Mouse (Mus musculus) liver (tissue): ENCODE measurements around the gene Ubash3b.

Experiments
- DNase-seq: peaks from one replicate; pipeline ENCODE4 v3.0.0-alpha.2; 2020; ENCODE audit warnings: mixed read lengths

Gene Ubash3b

DNA sequence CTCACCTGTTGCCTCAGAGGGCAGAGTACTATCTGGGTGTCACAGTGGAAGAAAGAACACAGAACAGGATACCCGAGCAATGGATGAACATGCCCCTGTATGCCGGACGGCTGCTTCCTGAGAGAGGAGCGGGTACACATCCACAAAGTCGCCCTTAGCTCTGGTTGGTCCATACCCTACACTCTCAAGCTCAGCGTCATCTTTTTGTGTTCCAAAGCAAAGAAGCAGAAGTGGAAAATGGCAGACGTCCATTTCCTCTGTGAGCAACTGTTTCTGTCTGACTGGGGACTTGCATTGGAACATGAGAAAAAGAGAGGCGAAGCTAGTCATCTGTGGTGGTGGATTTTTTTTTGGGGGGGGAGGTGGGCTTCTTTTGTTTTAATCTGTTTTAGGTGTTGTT lies 30.9 kb downstream of the Ubash3b start:
- DNase-seq: no peak

DNA sequence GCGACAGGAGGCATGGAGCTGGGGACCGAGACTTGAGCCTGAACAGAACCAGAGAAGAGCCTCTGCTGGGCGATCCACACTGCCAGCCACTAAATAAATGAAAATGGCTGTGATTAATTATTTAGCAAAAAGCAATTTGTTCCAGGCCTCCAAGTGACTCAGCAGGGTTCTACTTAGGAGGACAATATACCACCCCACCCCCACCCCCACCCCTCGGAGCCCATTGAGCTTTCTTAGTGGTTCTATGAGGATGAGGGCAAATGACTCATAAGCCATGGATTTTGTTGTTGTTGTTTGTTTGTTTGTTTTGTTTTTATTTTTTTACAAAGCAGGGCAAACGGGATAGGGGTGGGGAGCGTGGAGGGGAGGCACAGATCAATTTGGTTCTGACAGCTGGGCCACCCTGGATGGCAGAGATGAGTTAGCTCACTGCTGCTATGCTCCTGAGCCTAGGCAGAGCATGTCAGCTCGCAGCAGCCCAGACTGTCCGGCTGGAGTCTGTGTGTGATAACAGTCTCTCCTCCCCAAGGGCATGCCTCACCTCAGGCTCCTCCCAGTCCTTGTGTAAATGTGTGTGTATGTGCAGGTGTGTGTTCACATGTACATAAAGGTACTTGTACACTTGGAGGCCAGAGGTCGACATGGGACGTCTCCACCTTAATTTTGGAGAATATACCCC lies 31.6 kb downstream of the Ubash3b start:
- peak; percentile 29 for DNase-seq

DNA sequence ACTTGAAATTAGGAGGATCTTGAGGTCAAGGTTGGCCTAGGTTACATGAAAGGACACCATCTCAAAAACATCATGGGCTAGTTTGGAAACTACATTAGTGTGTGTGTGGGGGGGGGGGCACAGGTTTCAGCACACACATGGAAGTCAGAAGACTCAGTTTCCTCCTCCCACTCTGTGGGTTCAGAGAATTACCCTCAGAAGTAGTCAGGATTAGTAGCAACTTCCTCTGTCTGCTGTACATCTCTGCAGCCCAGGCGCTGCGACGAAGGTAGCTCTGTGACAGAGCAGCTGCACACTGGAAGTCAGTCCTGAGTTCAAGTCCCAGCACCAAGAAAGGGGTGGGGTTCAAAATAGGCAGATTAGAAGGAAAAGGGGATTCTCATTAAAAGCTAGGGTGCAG lies 32.2 kb downstream of the Ubash3b start:
- no peak for DNase-seq

DNA sequence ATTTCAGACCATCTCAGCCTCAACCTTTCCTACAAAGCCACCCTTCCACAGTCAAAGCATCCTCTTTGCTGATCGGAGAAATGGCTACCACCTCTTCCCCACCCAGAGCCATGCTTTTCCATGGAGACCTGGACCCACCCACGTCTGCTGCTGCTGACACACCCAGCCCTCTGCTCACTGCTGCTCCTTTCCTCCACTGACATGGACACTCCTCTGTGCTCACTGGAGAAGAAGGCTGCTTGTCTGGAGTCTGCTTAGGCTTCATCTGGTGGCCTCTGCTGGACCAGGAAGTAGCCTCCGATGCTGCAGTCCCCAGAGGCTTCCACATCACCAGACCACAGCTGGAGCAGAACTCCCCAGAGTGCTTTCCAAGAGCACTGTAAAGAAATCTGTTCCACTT lies 34.8 kb downstream of the Ubash3b start:
- DNase-seq: no peak

DNA sequence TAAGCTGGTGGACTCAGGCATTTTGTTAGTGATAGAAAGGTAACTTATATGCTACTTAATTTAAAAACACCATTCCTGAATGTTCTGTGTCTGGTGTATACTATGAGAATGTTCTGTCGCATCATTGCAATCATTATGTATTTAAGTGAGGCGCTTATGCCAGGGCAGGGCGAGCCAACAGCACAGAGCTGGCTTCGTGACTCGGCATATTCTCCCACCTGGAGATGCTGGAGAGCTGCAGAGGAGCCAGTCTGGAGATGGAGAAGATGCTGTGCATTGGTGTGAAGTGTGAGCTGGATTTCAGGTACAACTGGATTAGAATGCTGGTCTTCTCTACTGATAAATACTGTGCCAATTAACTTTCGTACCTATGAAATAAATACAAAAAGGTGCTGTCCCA lies 37.2 kb downstream of the Ubash3b start:
- DNase-seq: no peak

DNA sequence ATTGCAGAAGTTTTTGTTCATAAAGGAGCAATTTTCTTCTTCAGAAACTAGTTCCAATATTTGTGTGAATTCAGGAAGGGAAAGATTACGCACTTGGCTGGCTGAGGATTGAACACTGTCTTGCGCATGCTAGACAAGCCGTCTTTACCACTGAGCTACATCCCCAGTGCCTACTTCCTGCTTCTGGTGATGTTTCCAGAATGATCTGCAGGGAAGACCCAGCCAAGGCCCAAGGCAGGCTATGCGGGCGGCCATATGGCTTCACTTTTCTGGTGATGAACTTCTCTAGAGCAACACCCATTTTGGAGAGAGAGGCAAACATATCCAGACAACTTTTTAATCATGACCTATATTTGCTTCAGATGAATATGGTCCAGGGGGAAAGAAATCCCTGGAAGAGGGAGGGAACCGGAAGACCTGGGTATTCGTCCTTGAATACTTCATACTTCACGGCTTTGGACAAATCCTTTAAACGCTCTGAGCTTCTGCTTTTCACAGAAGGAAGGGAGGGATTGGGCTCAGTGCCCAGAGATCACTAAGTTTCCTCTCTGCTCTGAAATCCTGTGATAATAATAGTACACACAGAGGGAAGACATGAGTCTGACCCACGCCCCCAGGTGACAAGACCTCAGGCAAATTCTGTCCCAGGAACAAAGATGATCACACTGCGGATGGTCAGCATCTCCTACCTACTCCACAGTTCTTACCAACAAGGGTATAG lies 38.9 kb downstream of the Ubash3b start:
- no peak for DNase-seq

DNA sequence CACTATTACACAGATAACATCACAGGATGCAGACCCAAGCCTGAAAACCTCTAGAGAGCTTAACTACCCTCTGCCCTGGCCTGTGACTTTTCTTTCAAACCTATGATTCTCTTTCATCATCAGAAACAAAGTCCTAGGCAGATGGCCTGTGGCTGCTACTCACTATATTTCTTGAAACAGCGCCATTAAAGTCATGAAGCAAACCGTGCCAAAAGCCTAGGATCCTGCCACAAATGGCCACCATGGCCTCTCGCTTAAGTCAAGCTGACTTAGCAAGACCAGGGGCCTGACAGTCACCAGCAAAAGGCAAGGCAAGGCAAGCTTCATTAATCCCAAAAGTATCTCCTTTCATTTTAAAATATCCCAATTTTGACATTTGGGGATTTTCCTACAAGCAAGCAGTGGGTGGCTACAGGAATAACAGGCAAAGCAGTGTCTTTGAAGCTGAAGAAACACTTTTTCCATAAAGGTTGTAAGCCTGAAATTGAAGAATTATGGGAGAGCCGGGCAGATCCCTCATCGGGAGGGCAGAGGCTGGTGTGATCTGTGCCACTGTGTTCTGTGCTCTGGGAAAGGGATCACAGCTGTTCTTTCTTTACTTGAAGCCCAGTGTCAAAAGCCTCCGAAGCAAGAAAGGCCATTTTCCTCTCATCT lies 39.7 kb downstream of the Ubash3b start:
- no peak for DNase-seq

DNA sequence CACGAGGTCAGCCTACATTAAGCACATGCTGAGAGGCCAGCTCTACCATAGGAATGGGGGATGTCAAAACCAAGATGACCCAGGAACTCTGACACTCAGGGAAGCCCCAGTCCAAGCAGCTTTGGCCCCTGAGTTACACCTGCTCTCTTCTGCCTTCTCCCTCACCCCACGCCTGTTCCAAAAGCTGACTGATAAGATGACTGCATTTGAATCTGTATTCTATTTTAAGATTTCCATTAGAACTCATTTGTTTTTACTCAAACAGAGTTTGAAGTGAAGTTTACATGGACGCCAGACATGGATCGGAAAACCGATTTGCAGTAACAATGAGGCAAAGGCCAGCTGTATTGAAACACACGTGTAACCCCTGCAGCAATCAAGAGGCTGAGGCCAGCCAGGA lies 41.5 kb downstream of the Ubash3b start:
- DNase-seq: no peak

DNA sequence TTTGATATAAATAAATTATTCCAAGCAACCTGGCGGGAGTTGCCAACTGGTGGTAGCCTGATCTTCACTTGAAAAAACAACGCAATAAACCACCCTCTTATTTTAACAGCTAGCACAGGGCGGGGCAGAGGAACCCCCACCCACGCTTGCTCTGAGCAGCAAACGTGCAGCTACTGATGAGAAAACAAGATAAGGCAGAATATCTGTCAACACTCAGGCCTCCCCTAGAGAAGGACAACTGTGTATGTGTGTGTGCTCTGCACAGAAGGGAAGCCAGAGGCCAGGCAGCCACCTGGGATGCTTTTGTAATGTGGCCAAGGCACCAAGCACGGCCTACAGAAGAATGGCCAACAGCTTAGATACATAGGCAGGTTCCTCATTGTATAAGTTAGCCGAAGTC lies 43.4 kb downstream of the Ubash3b start:
- DNase-seq: peak; percentile 67

DNA sequence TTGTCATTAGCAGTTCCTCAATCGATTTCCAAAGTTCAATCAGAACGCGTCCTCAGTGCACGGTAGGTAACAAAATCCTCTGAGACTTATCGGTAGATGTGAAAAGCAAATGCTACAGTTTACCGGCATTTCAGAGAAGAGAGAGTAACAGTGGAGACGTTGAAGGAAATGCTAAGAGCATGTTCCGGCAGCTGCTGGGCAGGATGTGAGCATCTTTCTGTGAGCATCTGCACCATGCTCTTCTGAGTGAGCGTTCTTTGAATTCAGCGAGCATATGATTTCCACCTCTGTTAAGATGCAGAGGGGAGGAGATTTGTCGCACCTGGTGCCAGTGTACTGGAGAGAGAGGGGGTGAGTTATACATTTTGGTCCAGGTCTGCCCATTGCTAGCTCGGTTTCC lies 45.4 kb downstream of the Ubash3b start:
- DNase-seq: no peak

DNA sequence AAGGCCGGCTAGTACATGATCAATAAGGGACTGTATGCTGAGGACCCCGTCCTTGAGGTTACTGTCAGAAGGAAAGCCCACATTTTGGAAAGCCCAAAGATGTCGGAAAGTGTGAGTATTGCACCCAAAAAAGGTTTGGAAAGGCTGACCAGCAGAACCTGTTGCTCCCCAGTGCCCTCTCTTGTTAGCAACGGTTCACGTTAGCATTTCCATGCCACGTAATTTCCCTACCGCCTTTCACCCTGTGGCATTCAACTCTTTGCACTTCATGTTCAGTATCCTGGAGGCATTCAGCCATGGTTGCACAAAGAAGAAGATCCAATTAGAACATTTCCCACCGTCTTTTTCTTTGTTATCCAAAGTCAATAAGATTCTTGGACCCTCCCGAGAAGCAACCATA lies 47.1 kb downstream of the Ubash3b start:
- DNase-seq: no peak

DNA sequence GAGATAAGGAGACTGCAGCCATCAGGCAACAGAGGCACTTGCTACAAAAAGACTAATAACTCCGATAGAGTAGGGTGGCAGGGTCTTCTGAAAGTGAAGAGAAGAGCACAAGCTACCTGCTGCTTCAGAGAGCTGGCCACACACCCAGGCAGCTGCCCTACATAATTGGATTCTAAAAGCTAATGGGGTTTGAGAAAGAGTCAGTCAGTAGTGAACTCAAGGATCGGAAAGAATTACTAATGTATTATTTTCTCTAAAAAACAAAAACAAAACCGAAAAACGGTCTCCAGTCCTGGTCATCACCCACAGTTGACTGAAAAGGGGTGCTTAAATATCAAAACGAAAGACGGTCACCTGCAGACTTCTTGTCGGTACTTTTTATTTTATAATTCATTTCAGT lies 51.7 kb downstream of the Ubash3b start:
- DNase-seq: no peak

DNA sequence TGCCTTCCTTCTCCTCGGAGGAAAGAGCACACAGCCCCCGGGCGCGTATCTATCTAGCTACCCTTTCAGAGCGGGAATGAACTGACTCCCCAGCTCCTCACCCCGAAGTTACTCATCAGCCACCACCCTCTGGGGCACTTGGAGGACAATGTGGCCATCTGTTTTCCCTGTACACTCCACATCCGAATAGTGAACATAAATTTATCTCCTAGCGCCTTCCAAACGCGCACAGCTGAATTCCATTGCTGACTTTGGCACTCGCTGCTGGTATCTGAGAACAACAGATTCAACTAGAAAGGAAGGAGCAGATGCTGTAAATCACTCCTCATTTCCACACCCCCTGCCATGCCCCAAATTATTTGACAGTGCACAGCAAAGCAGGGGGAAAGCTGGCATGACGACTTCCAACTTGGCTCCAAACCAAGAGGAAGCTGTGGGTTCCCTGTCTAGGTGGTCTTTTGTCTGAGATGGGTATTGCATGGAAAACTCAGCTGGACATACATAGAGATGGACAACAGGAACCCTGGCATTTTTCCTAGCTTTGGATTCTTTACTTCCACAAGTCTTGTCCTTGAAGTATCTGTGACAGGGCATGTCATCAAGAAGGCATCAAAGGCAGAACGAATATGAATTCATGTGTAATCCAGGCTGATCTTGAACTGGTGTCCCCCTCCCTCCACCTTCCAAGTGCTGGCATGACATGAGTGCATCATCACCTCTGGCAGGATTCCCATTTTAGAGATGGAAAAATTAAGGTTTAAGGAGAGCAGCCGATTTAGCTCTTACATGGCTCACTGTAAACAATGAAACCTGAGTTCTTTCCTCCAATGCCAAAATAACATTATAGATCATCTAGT lies 52.9 kb downstream of the Ubash3b start:
- no peak for DNase-seq

DNA sequence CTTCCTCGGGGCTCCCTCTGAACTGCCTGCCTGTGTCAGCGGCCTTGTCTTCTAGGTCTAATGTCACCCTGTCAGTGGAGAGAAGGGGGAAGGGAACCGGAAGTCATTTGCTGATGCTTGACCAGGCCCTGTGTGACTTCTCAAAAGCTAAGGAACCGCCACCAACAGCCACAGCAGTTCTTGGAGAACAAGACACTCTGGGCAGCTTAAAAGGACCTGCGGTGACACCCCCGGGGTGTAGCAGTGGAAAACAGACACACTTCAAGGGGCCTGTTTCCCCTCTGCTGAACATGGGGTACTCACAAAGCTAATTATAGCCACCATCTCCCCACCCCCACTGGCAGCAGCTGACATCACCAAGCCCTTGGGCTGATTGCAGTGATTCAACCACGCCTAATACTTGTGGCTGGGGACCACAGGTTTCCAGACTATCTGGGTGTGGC lies 56.3 kb downstream of the Ubash3b start:
- DNase-seq: peak; percentile 26

DNA sequence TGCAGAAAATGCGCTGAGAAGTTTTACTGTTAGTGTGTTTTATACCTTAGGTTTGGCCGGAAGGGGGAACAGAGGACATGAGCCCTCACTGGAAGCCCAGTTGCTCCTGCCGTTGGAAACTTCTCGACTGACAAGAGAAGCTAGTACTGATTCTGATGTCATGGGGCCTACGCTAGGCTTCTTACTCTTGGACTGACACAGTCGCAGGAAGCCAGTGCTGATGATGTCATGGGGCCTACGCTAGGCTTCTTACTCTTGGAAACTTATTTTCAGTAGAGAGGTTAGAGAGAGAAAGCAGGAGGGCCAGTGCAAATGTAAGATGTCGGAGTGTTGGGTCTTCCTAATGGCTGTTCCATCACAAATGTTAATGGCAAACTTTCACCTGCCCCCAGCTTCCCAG lies 57.8 kb downstream of the Ubash3b start:
- DNase-seq: no peak

DNA sequence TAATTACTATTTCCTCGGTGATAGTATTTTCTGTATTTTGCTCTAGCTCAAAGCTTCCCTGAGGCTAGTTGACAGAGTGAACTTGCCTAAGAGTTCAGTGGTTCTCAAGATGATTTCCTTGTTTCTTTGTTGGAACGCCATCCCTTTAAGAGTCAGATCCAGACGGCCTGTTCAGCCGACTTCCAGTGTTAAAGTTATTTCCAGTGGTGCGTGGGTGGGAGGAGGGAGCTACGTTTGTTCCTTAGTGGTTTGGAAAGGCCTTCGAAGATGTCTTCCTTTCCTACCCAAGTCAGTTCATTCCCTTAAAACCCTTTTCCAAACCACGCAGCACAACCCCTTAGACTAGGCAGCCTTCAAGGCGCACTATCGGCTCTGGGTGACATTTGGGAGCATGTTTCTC lies 58.9 kb downstream of the Ubash3b start:
- no peak for DNase-seq

DNA sequence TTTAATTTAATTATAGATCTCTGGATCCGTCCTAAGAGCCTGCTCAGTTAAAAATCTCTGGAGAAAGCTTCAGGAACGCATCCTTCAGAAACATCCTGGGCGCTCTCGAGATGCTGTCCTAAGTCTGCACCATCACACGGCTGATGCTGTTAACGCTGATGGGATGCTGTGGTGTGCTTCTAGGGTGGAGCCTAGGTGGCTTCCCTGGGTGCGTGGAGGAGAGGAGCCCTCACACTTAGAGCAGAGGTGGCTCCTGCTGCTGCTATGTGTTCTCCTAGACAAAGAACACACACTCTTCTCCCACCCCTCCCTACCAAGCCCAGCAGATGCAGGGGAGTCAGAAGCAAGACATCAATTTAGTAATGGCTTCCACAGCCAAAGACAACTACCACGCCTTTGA lies 61.6 kb downstream of the Ubash3b start:
- DNase-seq: no peak

DNA sequence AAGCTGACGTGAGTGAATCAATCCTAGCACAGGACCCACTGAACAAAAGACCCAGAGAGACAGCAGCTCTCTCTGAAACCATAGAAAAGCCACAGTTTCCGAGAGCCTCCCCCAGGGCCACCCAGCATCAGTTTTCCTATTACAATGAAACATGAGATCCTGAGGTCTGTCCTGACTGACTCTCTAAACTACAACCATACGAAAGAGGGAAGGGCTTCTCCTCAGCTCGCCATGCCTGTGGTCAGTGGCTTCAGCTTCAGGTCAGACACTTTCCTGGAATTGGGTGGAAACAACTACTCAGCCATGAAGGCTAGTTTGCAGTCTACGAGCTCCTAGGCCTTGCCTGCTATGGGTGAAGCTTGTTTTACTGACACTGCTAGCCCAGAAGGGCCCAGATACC lies 62.4 kb downstream of the Ubash3b start:
- DNase-seq: no peak

DNA sequence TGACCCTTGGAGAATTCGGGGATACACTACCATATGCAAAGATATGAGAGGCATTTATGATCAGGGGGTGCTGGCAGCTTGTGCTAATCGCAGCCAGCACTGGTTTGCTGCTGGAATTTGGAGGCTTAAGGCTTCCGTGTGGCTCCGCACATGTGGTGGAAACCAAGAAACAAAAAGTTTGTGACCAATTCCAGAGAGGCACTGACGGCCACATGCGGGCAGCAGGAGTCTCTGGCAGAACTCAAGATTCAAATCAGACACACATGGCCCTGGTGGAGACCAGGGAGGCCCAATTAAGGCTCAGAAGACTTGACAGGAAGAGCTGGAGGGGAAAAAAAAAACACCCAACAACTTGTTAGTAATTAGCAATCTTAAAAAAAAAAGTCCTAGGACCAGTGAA lies 63.4 kb downstream of the Ubash3b start:
- no peak for DNase-seq

DNA sequence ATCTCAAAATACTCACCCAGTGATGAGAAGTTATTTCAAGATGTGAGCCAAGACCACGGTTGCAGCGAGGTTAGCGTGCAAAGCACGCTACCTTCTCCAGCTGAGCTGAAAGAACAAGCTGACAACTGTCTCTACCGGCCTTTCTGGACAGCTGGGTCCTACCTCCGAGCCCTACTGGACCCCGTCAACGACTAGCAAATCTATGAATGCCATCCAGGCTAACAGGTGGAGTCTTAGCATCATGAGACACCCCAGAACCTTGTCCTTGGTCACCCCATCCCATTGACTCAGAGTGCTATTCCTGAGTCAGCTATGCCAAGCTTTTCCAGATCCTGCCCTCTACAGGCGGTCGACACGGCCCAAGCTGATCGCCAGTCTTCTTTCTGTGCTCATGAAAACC lies 69.5 kb downstream of the Ubash3b start:
- DNase-seq: no peak

DNA sequence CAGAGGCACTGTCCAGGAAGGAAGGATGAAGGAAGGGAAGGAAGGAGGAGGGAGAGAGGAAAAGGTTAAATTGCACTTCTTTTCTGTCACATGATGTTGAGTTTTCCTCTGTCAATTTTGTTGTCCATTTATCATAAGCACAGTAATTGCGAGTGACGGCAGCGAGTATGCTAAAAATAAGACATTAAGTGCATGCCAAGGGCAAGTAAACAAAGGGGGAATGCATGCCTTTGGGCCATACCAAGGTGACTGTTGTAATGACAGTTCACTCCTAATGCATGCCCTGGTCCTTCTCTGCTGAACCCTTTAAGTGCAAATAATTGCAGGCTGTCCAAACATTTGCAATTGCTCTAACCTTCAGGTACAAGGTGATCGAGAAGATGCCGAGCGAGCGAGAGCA lies 70.3 kb downstream of the Ubash3b start:
- DNase-seq: no peak

DNA sequence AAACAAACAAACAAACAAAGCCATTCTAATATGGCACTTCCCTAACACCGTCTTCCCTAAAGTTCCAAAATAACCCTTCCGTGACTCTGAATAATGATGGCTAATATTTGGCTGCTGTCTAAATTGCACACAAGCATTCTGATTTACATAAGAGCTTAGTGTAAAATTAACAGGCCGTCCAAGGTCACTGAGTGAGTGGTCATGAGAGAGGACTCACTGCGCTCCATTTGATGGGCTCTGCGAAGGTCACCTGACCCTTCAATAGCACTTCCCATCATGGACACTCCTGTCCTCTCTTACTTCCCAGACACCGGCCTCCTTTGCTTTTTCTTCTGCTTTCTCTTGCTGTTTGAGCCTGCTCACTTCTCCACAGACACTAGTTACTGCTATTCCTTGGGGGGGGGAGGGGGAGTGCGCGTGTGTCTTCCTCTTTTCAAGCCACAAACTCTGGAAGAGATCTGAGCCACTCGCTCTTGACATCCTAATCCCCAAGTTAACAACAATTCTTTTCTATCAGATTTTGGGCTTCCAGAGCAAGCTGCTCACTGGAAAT lies 73.6 kb downstream of the Ubash3b start:
- peak; percentile 27 for DNase-seq
